Mouse (Mus musculus): Measurements from ENCODE around the gene Tubb2a. TPM values are rescaled to one million over a fixed set of nuclear protein-coding genes. Genes with fewer than 3 reads are reported as not detected.

The Tubb2a gene
- polyA plus RNA-seq, 1 experiment from 2014 or later: 192 TPM

GRCm38 (mm10) chr13:34109035-34109676 is 31.3 kb upstream of the Tubb2a start:
- Histone ChIP-seq H3K36me3 (no peaks in the 10 kb centered on the region), H3K4me3 (replicated peaks) (no peak overlapping the region), H3K4me1 (no peaks in the 10 kb centered on the region), H3K27ac (no peak overlapping the region), H3K9ac (no peak overlapping the region), H3K4me2 (no peak overlapping the region), H3K27me3 (replicated peaks) (no peaks in the 10 kb centered on the region), H3K9me3 (no peaks in the 10 kb centered on the region)
- WGBS: 82% methylated on average over 4 of the region's 4 CpGs
- ATAC-seq (ENCODE audit: insufficient read depth, low FRiP score, low read depth): no peak

- H3K27ac ChIP-seq: no peak overlapping the region
Observed at GRCm38 (mm10) chr13:34106999-34107398, 29.2 kb upstream of the Tubb2a start.

GRCm38 (mm10) chr13:34106256-34106655 is 28.4 kb upstream of the Tubb2a start:
- no peak for ATAC-seq (ENCODE audit: insufficient read depth, low FRiP score, low read depth)
- Histone ChIP-seq H3K27me3 (replicated peaks) (no peaks in the 10 kb centered on the region), H3K9me3 (no peaks in the 10 kb centered on the region), H3K4me1 (no peaks in the 10 kb centered on the region), H3K36me3 (no peaks in the 10 kb centered on the region), H3K9ac (no peak overlapping the region), H3K27ac (no peak overlapping the region), H3K4me3 (replicated peaks) (no peak overlapping the region), H3K4me2 (no peak overlapping the region)
- WGBS: 86% methylated on average over 2 of the region's 2 CpGs

More at GRCm38 (mm10) chr13:34106999-34107398, 29.2 kb upstream of the Tubb2a start:
- Histone ChIP-seq H3K4me1 (no peaks in the 10 kb centered on the region), H3K27me3 (replicated peaks) (no peaks in the 10 kb centered on the region), H3K9me3 (no peaks in the 10 kb centered on the region), H3K4me3 (replicated peaks) (no peak overlapping the region), H3K4me2 (no peak overlapping the region), H3K9ac (no peak overlapping the region), H3K36me3 (no peaks in the 10 kb centered on the region)
- no peak for ATAC-seq (ENCODE audit: insufficient read depth, low FRiP score, low read depth)
- WGBS: 95% methylated on average over 1 of the region's 1 CpGs

DNA sequence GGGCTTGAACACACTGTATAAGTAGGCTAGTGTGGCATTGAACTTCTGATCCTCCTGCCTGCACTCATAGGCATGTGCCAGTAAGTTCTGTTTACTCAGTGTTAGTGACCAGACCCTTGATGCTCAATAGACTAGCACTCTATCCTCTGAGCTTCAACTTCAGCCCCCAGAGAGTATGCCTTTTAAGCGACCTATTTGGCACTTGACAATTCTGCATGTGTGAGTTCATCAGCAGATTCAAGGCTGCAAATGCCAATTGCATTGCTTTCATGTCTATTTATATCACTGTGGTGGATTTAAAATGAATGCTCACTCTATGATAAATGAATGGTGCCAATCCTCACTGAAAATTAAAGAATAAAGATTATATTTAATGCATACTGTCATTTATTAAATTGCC is 27.6 kb upstream of the Tubb2a start:
- Histone ChIP-seq H3K27me3 (replicated peaks) (no peaks in the 10 kb centered on the region), H3K4me2 (no peak overlapping the region), H3K9me3 (no peaks in the 10 kb centered on the region), H3K9ac (no peak overlapping the region), H3K4me1 (no peaks in the 10 kb centered on the region), H3K27ac (no peak overlapping the region), H3K4me3 (replicated peaks) (no peak overlapping the region), H3K36me3 (no peaks in the 10 kb centered on the region)
- ATAC-seq (ENCODE audit: insufficient read depth, low FRiP score, low read depth): no peak
- 66% methylated on average over 1 of the region's 1 CpGs for WGBS

- Histone ChIP-seq H3K27me3 (replicated peaks) (no peaks in the 10 kb centered on the region), H3K27ac (no peak overlapping the region), H3K4me2 (no peak overlapping the region), H3K36me3 (no peaks in the 10 kb centered on the region), H3K9me3 (no peaks in the 10 kb centered on the region), H3K4me1 (no peaks in the 10 kb centered on the region), H3K9ac (no peak overlapping the region), H3K4me3 (replicated peaks) (no peak overlapping the region)
- ATAC-seq (ENCODE audit: insufficient read depth, low FRiP score, low read depth): no peak
- WGBS: 78% methylated on average over 9 of the region's 9 CpGs
Observed at GRCm38 (mm10) chr13:34101908-34102307, 24.1 kb upstream of the Tubb2a start.

- 93% methylated on average over 10 of the region's 10 CpGs for WGBS
- H3K27me3 ChIP-seq (replicated peaks): no peaks in the 10 kb centered on the region
- no peaks in the 10 kb centered on the region for H3K9me3 ChIP-seq
- H3K4me3 ChIP-seq (replicated peaks): no peak overlapping the region
- ATAC-seq (ENCODE audit: insufficient read depth, low FRiP score, low read depth): no peak
- H3K36me3 ChIP-seq: no peaks in the 10 kb centered on the region
- H3K9ac ChIP-seq: no peak overlapping the region
- H3K4me2 ChIP-seq: no peak overlapping the region
- H3K27ac ChIP-seq: no peak overlapping the region
- no peaks in the 10 kb centered on the region for H3K4me1 ChIP-seq
Observed at GRCm38 (mm10) chr13:34101247-34101646, 23.4 kb upstream of the Tubb2a start.

GRCm38 (mm10) chr13:34100733-34101132 is 22.9 kb upstream of the Tubb2a start:
- Histone ChIP-seq H3K36me3 (no peaks in the 10 kb centered on the region), H3K27ac (no peak overlapping the region), H3K4me2 (no peak overlapping the region), H3K9ac (no peak overlapping the region), H3K4me1 (no peaks in the 10 kb centered on the region), H3K27me3 (replicated peaks) (no peaks in the 10 kb centered on the region), H3K4me3 (replicated peaks) (no peak overlapping the region), H3K9me3 (no peaks in the 10 kb centered on the region)
- ATAC-seq (ENCODE audit: insufficient read depth, low FRiP score, low read depth): peak; percentile 27; the same call in 1 of the 2 replicates
- 74% methylated on average over 3 of the region's 3 CpGs for WGBS

DNA sequence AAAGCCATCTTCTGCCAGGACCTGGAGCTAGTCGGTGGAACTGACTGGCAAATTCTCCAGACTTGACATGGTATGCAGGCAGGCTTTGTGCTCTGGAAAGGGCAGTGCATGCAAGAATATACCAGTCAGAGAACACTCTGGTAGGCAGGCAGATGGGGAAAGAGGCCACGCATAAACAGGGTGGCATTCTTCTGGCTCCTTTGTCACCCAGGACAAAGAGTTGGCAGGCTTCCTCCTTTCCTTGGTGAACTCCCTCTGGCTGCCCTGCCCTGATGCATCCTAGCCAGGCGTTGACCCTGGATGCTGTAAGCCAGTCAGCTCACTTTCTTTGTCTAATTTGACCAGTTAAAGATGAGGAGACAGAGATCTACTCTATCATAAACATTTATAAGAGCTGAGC is 19.3 kb upstream of the Tubb2a start:
- H3K9ac ChIP-seq: no peak overlapping the region
- no peak for ATAC-seq (ENCODE audit: insufficient read depth, low FRiP score, low read depth)
- H3K4me2 ChIP-seq: no peak overlapping the region
- H3K36me3 ChIP-seq: no peaks in the 10 kb centered on the region
- no peak overlapping the region for H3K4me3 ChIP-seq (replicated peaks)
- no peaks in the 10 kb centered on the region for H3K9me3 ChIP-seq
- no peak overlapping the region for H3K27ac ChIP-seq
- no peaks in the 10 kb centered on the region for H3K27me3 ChIP-seq (replicated peaks)
- no peaks in the 10 kb centered on the region for H3K4me1 ChIP-seq
- 78% methylated on average over 3 of the region's 3 CpGs for WGBS

GRCm38 (mm10) chr13:34096455-34096854 is 18.6 kb upstream of the Tubb2a start:
- no peak overlapping the region; the same call in 1 of the 2 replicates for H3K27ac ChIP-seq

DNA sequence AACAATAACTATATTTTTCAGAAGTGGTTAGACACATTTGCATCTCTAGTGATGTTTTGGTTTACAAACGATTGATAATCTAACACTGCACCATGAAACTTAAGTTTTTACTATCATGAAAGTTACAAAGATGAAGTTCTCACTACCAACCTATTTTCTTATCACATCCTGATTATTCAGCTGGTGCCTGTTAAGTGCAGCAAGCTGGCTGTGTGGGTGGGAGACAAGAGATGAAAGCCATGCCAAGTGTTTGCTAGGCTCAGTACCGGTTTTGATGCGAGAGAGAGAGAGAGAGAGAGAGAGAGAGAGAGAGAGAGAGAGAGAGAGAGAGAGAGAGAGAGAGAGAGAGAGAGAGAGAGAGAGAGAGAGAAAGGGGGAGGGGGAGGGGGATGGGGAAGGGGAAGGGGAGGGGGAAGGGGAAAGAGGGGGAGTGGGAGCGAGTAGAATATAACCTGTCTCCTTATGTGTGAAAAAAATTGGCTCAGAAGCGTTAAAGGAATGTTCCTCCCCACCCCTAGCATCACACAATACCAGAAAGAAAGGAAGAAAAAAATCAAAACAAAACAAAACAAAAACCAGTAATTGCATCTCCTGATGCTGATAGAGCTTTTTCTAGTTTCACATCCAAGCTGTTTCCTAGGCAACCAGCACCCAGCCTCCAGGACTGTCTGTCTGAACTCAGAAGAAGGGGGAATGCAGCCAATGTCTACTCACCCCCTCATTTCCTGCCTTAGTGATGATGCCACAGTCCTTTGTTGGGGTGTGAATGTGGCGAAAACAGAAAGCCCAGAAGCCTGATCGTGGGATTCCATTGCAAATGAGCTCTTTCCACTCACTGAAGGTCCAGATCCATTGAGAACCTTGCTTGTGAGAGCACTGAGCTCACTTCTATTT is 18.0 kb upstream of the Tubb2a start:
- Histone ChIP-seq H3K27me3 (replicated peaks) (no peaks in the 10 kb centered on the region), H3K36me3 (no peaks in the 10 kb centered on the region), H3K4me2 (no peak overlapping the region), H3K4me1 (no peaks in the 10 kb centered on the region), H3K4me3 (replicated peaks) (no peak overlapping the region), H3K9ac (no peak overlapping the region), H3K9me3 (no peaks in the 10 kb centered on the region), H3K27ac (no peak overlapping the region; the same call in 1 of the 2 replicates)
- ATAC-seq (ENCODE audit: insufficient read depth, low FRiP score, low read depth): no peak
- 47% methylated on average over 7 of the region's 7 CpGs for WGBS

More at GRCm38 (mm10) chr13:34096455-34096854, 18.6 kb upstream of the Tubb2a start:
- WGBS: 61% methylated on average over 4 of the region's 4 CpGs
- H3K9ac ChIP-seq: no peak overlapping the region
- H3K4me3 ChIP-seq (replicated peaks): no peak overlapping the region
- H3K9me3 ChIP-seq: no peaks in the 10 kb centered on the region
- no peak overlapping the region for H3K4me2 ChIP-seq
- H3K27me3 ChIP-seq (replicated peaks): no peaks in the 10 kb centered on the region
- no peaks in the 10 kb centered on the region for H3K36me3 ChIP-seq
- no peak for ATAC-seq (ENCODE audit: insufficient read depth, low FRiP score, low read depth)
- no peaks in the 10 kb centered on the region for H3K4me1 ChIP-seq

- 0 out of 2 replicates have a peak overlapping the region, but pooled peaks have one; percentile 16 for H3K27ac ChIP-seq
- H3K4me2 ChIP-seq: no peak overlapping the region
- no peak for ATAC-seq (ENCODE audit: insufficient read depth, low FRiP score, low read depth)
- no peaks in the 10 kb centered on the region for H3K9me3 ChIP-seq
- H3K9ac ChIP-seq: no peak overlapping the region
- WGBS: 38% methylated on average over 3 of the region's 3 CpGs
- H3K27me3 ChIP-seq (replicated peaks): no peaks in the 10 kb centered on the region
- H3K4me1 ChIP-seq: 0 out of 2 replicates have a peak, but pooled peaks cover 5% of the 10 kb centered on the region
- no peak overlapping the region for H3K4me3 ChIP-seq (replicated peaks)
- no peaks in the 10 kb centered on the region for H3K36me3 ChIP-seq
Observed at GRCm38 (mm10) chr13:34089358-34089757, 11.6 kb upstream of the Tubb2a start.

- peaks cover 7% of the 10 kb centered on the region; the same call in 1 of the 2 replicates for H3K4me1 ChIP-seq
- H3K27me3 ChIP-seq (replicated peaks): no peaks in the 10 kb centered on the region
- ATAC-seq (ENCODE audit: insufficient read depth, low FRiP score, low read depth): 0 out of 2 replicates have a peak, but pooled peaks have one; percentile 7
- H3K9me3 ChIP-seq: no peaks in the 10 kb centered on the region
- H3K4me2 ChIP-seq: peak overlapping the region; percentile 32; the same call in 1 of the 2 replicates
- H3K9ac ChIP-seq: no peak overlapping the region
- no peaks in the 10 kb centered on the region for H3K36me3 ChIP-seq
- H3K4me3 ChIP-seq (replicated peaks): no peak overlapping the region
- 38% methylated on average over 7 of the region's 7 CpGs for WGBS
- H3K27ac ChIP-seq: peak overlapping the region; percentile 26; the same call in 1 of the 2 replicates
Observed at GRCm38 (mm10) chr13:34088871-34089288, 11.1 kb upstream of the Tubb2a start.
